Mouse (Mus musculus): ENCODE results near the gene Akr1c19.
"Not testable (repeated sequence)": the region's sequence is repeated elsewhere in the genome, so short reads cannot be mapped to it uniquely, and the experiment has no call there.

The Akr1c19 gene

GRCm38 (mm10) chr13:4228441-4228840, at the start of gene Akr1c19:
Akr1c19 (plus strand) TSS chr13:4228700.
- peak in 1 of 2 experiments; percentile 38 for DNase-seq

GRCm38 (mm10) chr13:4181321-4181720, 47.2 kb upstream of the Akr1c19 start:
- not testable (repeated sequence) for DNase-seq

- no peak for DNase-seq
Observed at GRCm38 (mm10) chr13:4183116-4183515, 45.4 kb upstream of the Akr1c19 start.

- peak in 1 of 2 experiments; percentile 67 for DNase-seq
Observed at GRCm38 (mm10) chr13:4186641-4187411, 41.7 kb upstream of the Akr1c19 start.

- DNase-seq, result peak; percentile 43 to 55
Observed at GRCm38 (mm10) chr13:4188174-4188573, 40.3 kb upstream of the Akr1c19 start.

GRCm38 (mm10) chr13:4190904-4191303, 37.6 kb upstream of the Akr1c19 start, which contains the start of gene Akr1c13:
Akr1c13 (plus strand) TSS chr13:4191150.
- peak; percentile 51 to 56 for DNase-seq

- no peak for DNase-seq
Observed at GRCm38 (mm10) chr13:4192511-4192910, 36.0 kb upstream of the Akr1c19 start.

- DNase-seq, result no peak
Observed at GRCm38 (mm10) chr13:4206147-4206903, 22.2 kb upstream of the Akr1c19 start.

- DNase-seq, result no peak
Observed at GRCm38 (mm10) chr13:4211560-4212299, 16.8 kb upstream of the Akr1c19 start.

GRCm38 (mm10) chr13:4212309-4212708, 16.2 kb upstream of the Akr1c19 start:
- no peak for DNase-seq

GRCm38 (mm10) chr13:4215496-4215895, 13.0 kb upstream of the Akr1c19 start:
- not testable (repeated sequence) for DNase-seq

- no peak for DNase-seq
Observed at GRCm38 (mm10) chr13:4230841-4231623, 2.5 kb downstream of the Akr1c19 start.

- no peak for DNase-seq
Observed at GRCm38 (mm10) chr13:4233135-4233534, 4.6 kb downstream of the Akr1c19 start.

GRCm38 (mm10) chr13:4233536-4234172, 5.2 kb downstream of the Akr1c19 start:
- DNase-seq, result peak; percentile 70 to 88

GRCm38 (mm10) chr13:4244861-4245559, 16.5 kb downstream of the Akr1c19 start:
- DNase-seq, result peak; percentile 75 to 84

GRCm38 (mm10) chr13:4249347-4249746, 20.8 kb downstream of the Akr1c19 start:
- no peak for DNase-seq

- not testable (repeated sequence) for DNase-seq
Observed at GRCm38 (mm10) chr13:4256894-4257293, 28.4 kb downstream of the Akr1c19 start.

- no peak for DNase-seq
Observed at GRCm38 (mm10) chr13:4257349-4257748, 28.8 kb downstream of the Akr1c19 start.

GRCm38 (mm10) chr13:4264612-4265011, 36.1 kb downstream of the Akr1c19 start:
- no peak for DNase-seq

GRCm38 (mm10) chr13:4265047-4265446, 36.5 kb downstream of the Akr1c19 start:
- DNase-seq, result peak in 1 of 2 experiments; percentile 51

GRCm38 (mm10) chr13:4265455-4265854, 37.0 kb downstream of the Akr1c19 start:
- DNase-seq, result not testable (repeated sequence)

Measured in kidney, postnatal 36 days (tissue).